Mouse (Mus musculus) testis, adult 2 months (tissue): ENCODE measurements around the gene Prr23a1.

Source experiments
- CTCF ChIP-seq: fragments of 200-500 bp; IDR thresholded peaks from 2 replicates; pipeline ENCODE4 v1.5.1; 2012; ENCODE audit warnings: low read depth, mild to moderate bottlenecking, inconsistent platforms, low read length, moderate library complexity; ENCODE audit not compliant: control insufficient read depth, insufficient read depth, insufficient replicate concordance
- POLR2A ChIP-seq: fragments of 200-500 bp; IDR thresholded peaks from 2 replicates; pipeline ENCODE4 v1.6.1; 2012; ENCODE audit warnings: low read depth, mild to moderate bottlenecking, inconsistent platforms, low read length, moderate library complexity; ENCODE audit not compliant: control insufficient read depth

GRCm38 (mm10) chr9:98803971-98804370 is 38.3 kb upstream of the Prr23a1 start:
- TF ChIP-seq CTCF (no peak), POLR2A (no peak)
